ENCODE assay signal across 16 mouse cellular contexts in the genomic region with DNA sequence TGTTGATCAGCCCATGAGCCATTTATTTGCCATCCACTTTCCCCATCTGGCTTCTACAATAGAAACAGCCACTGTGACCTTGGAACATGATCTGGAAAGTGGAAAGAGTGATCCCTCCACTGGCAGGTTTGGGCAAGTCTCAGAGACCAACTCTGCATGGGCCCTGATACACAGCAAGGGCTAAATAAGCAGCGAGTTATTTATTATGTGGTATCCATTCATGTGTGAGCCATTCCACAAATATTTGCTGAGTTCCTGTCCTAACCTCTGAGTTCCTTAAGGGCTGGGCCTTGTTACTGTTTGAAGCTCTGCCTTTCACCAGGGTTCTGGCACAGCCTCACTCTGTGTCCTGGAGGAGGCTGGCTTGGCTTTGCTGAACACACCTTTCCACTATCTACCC. TPM values are rescaled to one million over a fixed set of nuclear protein-coding genes. Genes with fewer than 3 reads are reported as not detected.
DNase-seq lines count a peak whose midpoint lies in the region; ATAC-seq and TF ChIP-seq lines count a peak whose summit lies in the region.
"Had no signal": no experiment of that assay in that cellular context is flagged by ENCODE, and none has a peak within 500 bp of the region (broad histone marks: within the 10 kb centered on the region; RNA-seq: fewer than 3 reads in every experiment).

No protein-coding gene starts in this region.

- DNase-seq in liver, adult 2 months (ENCODE audit: extremely low read depth, low read depth, low spot score): peak; percentile 22
- DNase-seq in kidney, adult 8-10 months: peak; percentile 64 to 78
- DNase-seq in layer of hippocampus, adult 18-20 months (ENCODE audit: low spot score in 2 of 2): no peak
- DNase-seq: cerebellum, postnatal 14 days; gastrocnemius, postnatal 25 days; layer of hippocampus, postnatal 36 days; right cerebral cortex, adult 18-20 months had no signal

- no peak overlapping the region for H3K4me3 ChIP-seq in liver, adult 2 months (ENCODE audit: insufficient read depth, low read depth, low read length)
- H3K4me3 ChIP-seq in liver, embryonic 12.5 days: no peak overlapping the region
- H3K4me3 ChIP-seq in C2C12 (ENCODE audit: insufficient read depth, poor library complexity, severe bottlenecking): no peak overlapping the region
- no peak overlapping the region for H3K4me3 ChIP-seq in myocyte
- H3K4me3 ChIP-seq in forebrain, embryonic 12.5 days (replicated peaks): no peak overlapping the region
- H3K4me3 ChIP-seq: erythroblast, embryonic 14.5 days; heart, embryonic 10.5 days; hindbrain, embryonic 15.5 days; midbrain, embryonic 12.5 days had no signal

- TF ChIP-seq POLR2A in liver, adult 2 months (IDR thresholded peaks at IDR 0.05; ENCODE audit: extremely low read depth, insufficient read depth, low read length): no peak
- no peak for TF ChIP-seq POLR2A in myocyte (IDR thresholded peaks at IDR 0.05; ENCODE audit: insufficient read length, low read depth)

- TF ChIP-seq CTCF in liver, adult 2 months (IDR thresholded peaks at IDR 0.05; ENCODE audit: low read depth, low read length): no peak
- no peak for TF ChIP-seq CTCF in C2C12 (IDR thresholded peaks at IDR 0.05; ENCODE audit: control insufficient read depth, insufficient read depth, insufficient read length)

- H3K9ac ChIP-seq in liver, adult 2 months (ENCODE audit: low read depth, low read length): no peak overlapping the region
- no peak overlapping the region for H3K9ac ChIP-seq in liver, embryonic 12.5 days
- H3K9ac ChIP-seq in forebrain, embryonic 12.5 days: no peak overlapping the region
- H3K9ac ChIP-seq: hindbrain, embryonic 15.5 days; midbrain, embryonic 12.5 days had no signal

- H3K27me3 ChIP-seq in liver, adult 2 months (ENCODE audit: control insufficient read depth, insufficient read depth, low read length): no peaks in the 10 kb centered on the region
- peaks cover 26% of the 10 kb centered on the region for H3K27me3 ChIP-seq in liver, embryonic 12.5 days (replicated peaks)
- H3K27me3 ChIP-seq in C2C12 (ENCODE audit: control insufficient read depth, insufficient read depth, insufficient read length): no peaks in the 10 kb centered on the region
- no peaks in the 10 kb centered on the region for H3K27me3 ChIP-seq in myocyte (ENCODE audit: control insufficient read depth, insufficient read depth, insufficient read length)
- peaks cover 6% of the 10 kb centered on the region for H3K27me3 ChIP-seq in forebrain, embryonic 12.5 days
- H3K27me3 ChIP-seq: hindbrain, embryonic 15.5 days had no signal

- no peak overlapping the region for H3K4me2 ChIP-seq in liver, embryonic 12.5 days
- peak overlapping the region; percentile 27 for H3K4me2 ChIP-seq in myocyte (ENCODE audit: low read depth)
- H3K4me2 ChIP-seq in forebrain, embryonic 12.5 days: no peak overlapping the region
- H3K4me2 ChIP-seq: hindbrain, embryonic 15.5 days; midbrain, embryonic 12.5 days had no signal

- ATAC-seq in liver, embryonic 12.5 days: no peak
- ATAC-seq in forebrain, embryonic 12.5 days (ENCODE audit: low FRiP score): no peak
- ATAC-seq: activated CD4-positive, CD25-positive, alpha-beta regulatory T cell, adult 4 months had no signal

- H3K79me2 ChIP-seq in liver, adult 2 months (ENCODE audit: control insufficient read depth, insufficient read depth, low read length): peaks cover 8% of the 10 kb centered on the region; the same call in 1 of the 2 replicates
- H3K79me2 ChIP-seq in C2C12 (ENCODE audit: control insufficient read depth, insufficient read depth) (peaks cover 8% of the 10 kb centered on the region), myocyte (ENCODE audit: control insufficient read depth, insufficient read depth) (peaks cover 7% of the 10 kb centered on the region)

- H3K27ac ChIP-seq in liver, adult 2 months (replicated peaks; ENCODE audit: insufficient read depth, low read depth, low read length): no peak overlapping the region
- H3K27ac ChIP-seq in liver, embryonic 12.5 days: no peak overlapping the region
- no peak overlapping the region for H3K27ac ChIP-seq in forebrain, embryonic 12.5 days
- H3K27ac ChIP-seq: heart, embryonic 10.5 days; hindbrain, embryonic 15.5 days; midbrain, embryonic 12.5 days had no signal

- no peak overlapping the region for H3ac ChIP-seq in C2C12 (ENCODE audit: control insufficient read depth, insufficient read length, low read depth)
- no peak overlapping the region for H3ac ChIP-seq in myocyte (ENCODE audit: control insufficient read depth, insufficient read length)

- H3K9me3 ChIP-seq in liver, embryonic 12.5 days (replicated peaks): no peaks in the 10 kb centered on the region
- no peaks in the 10 kb centered on the region for H3K9me3 ChIP-seq in forebrain, embryonic 12.5 days
- H3K9me3 ChIP-seq: heart, embryonic 10.5 days; hindbrain, embryonic 15.5 days; midbrain, embryonic 12.5 days had no signal

- H3K36me3 ChIP-seq in liver, adult 2 months (ENCODE audit: control insufficient read depth, insufficient read depth, low read length): no peaks in the 10 kb centered on the region
- no peaks in the 10 kb centered on the region for H3K36me3 ChIP-seq in liver, embryonic 12.5 days
- no peaks in the 10 kb centered on the region for H3K36me3 ChIP-seq in C2C12 (ENCODE audit: control insufficient read depth, insufficient read depth)
- no peaks in the 10 kb centered on the region for H3K36me3 ChIP-seq in myocyte (ENCODE audit: control insufficient read depth, insufficient read depth)
- no peaks in the 10 kb centered on the region for H3K36me3 ChIP-seq in forebrain, embryonic 12.5 days (replicated peaks)
- H3K36me3 ChIP-seq: heart, embryonic 10.5 days; hindbrain, embryonic 15.5 days; midbrain, embryonic 12.5 days had no signal

- 18% methylated on average over 1 of the region's 1 CpGs for WGBS in liver, adult 2 months
- WGBS in liver, embryonic 12.5 days (ENCODE audit: insufficient replicate concordance): 35% methylated on average over 1 of the region's 1 CpGs
- WGBS in forebrain, embryonic 12.5 days: 77% methylated on average over 1 of the region's 1 CpGs

- peaks cover 5% of the 10 kb centered on the region for H3K79me3 ChIP-seq in C2C12 (ENCODE audit: low read depth)

- peaks cover 4% of the 10 kb centered on the region for H3K4me1 ChIP-seq in liver, adult 2 months (ENCODE audit: control insufficient read depth, insufficient read depth, low read length)
- peaks cover 10% of the 10 kb centered on the region for H3K4me1 ChIP-seq in liver, embryonic 12.5 days
- H3K4me1 ChIP-seq in forebrain, embryonic 12.5 days: peaks cover 10% of the 10 kb centered on the region

TF ChIP-seq in C2C12, 6 proteins besides CTCF, POLR2A, EP300 and RAD21:
- TF ChIP-seq USF1 (IDR thresholded peaks at IDR 0.05; ENCODE audit: low read depth): no peak
- peak; percentile 6 for TF ChIP-seq MYOD1 (IDR thresholded peaks at IDR 0.05; ENCODE audit: control insufficient read depth, insufficient read length, low read depth)
- TF ChIP-seq MAX (IDR thresholded peaks at IDR 0.05): peak; percentile 36
- TF ChIP-seq MYOG (IDR thresholded peaks at IDR 0.05; ENCODE audit: control insufficient read depth, extremely low read depth, insufficient read length): no peak
- no peak for TF ChIP-seq CEBPB (IDR thresholded peaks at IDR 0.05; ENCODE audit: low read depth)
- peak; percentile 39 for TF ChIP-seq FOSL1 (IDR thresholded peaks at IDR 0.05; ENCODE audit: insufficient read depth, low read length, poor library complexity, severe bottlenecking)

TF ChIP-seq in myocyte, 11 proteins besides CTCF, POLR2A, EP300 and RAD21:
- no peak for TF ChIP-seq POLR2AphosphoS2 (IDR thresholded peaks at IDR 0.05; ENCODE audit: insufficient read length, low read depth)
- no peak for TF ChIP-seq SRF (IDR thresholded peaks at IDR 0.05; ENCODE audit: control insufficient read depth, insufficient read length, low read depth)
- no peak for TF ChIP-seq USF1 (IDR thresholded peaks at IDR 0.05; ENCODE audit: low read depth)
- TF ChIP-seq REST (IDR thresholded peaks at IDR 0.05; ENCODE audit: insufficient read depth, insufficient read length): no peak
- TF ChIP-seq TCF12 (IDR thresholded peaks at IDR 0.05; ENCODE audit: insufficient read depth, poor library complexity, severe bottlenecking): no peak
- TF ChIP-seq E2F4 (IDR thresholded peaks at IDR 0.05; ENCODE audit: insufficient read depth): no peak
- no peak for TF ChIP-seq CEBPB (IDR thresholded peaks at IDR 0.05; ENCODE audit: insufficient read depth, poor library complexity, severe bottlenecking)
- no peak for TF ChIP-seq MYOD1 (IDR thresholded peaks at IDR 0.05; ENCODE audit: control insufficient read depth in 1 of 3, insufficient read length in 2 of 3, low read depth in 2 of 3)

RNA-seq across cellular contexts. Expression of gene Traf3ip1, which starts 4.1 kb away (rescaled TPM):
- total RNA-seq in liver, adult 2 months (2014; rRNA removed): 3.2 and 3.6 TPM in 2 replicates
- polyA plus RNA-seq in liver, adult 2 months (2012; rRNA removed): 3.4 and 3.8 TPM in 2 replicates
- 3.6 and 4.1 TPM in 2 replicates for polyA plus RNA-seq in liver, embryonic 12.5 days (2016; fragmentation: Nextera tagmentation; extraction: Ambion mirVana)
- polyA plus RNA-seq in C2C12 (2012; fragmentation: generic; extraction: Trizol) (6.0 TPM), myocyte (2012; fragmentation: generic; extraction: Trizol) (4.5 TPM)
- 12.1 and 13.9 TPM in 2 replicates for polyA plus RNA-seq in forebrain, embryonic 12.5 days (2016; fragmentation: Nextera tagmentation; extraction: Ambion mirVana)
- 10 to 100 TPM; 14.3 to 14.6 TPM for total RNA-seq in layer of hippocampus, adult 18-20 months (2021)

RNA-seq across cellular contexts. Expression of gene Per2, which starts 31.2 kb away (rescaled TPM):
- 5.7 and 7.7 TPM in 2 replicates for total RNA-seq in liver, adult 2 months (2014; rRNA removed)
- 3.9 and 4.9 TPM in 2 replicates for polyA plus RNA-seq in liver, adult 2 months (2012; rRNA removed)
- polyA plus RNA-seq in liver, embryonic 12.5 days (2016; fragmentation: Nextera tagmentation; extraction: Ambion mirVana): 2.9 and 3.1 TPM in 2 replicates
- polyA plus RNA-seq in C2C12 (2012; fragmentation: generic; extraction: Trizol) (0.96 TPM), myocyte (2012; fragmentation: generic; extraction: Trizol) (1.8 TPM)
- polyA plus RNA-seq in forebrain, embryonic 12.5 days (2016; fragmentation: Nextera tagmentation; extraction: Ambion mirVana): 3.7 and 3.9 TPM in 2 replicates
- 10 to 100 TPM; 32.2 to 35.2 TPM for total RNA-seq in layer of hippocampus, adult 18-20 months (2021)

RNA-seq across cellular contexts. Expression of gene Asb1, which starts 50.0 kb away (rescaled TPM):
- total RNA-seq in liver, adult 2 months (2014; rRNA removed): 3.5 and 4.4 TPM in 2 replicates
- 3.5 and 4.6 TPM in 2 replicates for polyA plus RNA-seq in liver, adult 2 months (2012; rRNA removed)
- polyA plus RNA-seq in liver, embryonic 12.5 days (2016; fragmentation: Nextera tagmentation; extraction: Ambion mirVana): 20.2 and 20.9 TPM in 2 replicates
- polyA plus RNA-seq in C2C12 (2012; fragmentation: generic; extraction: Trizol) (12.2 TPM), myocyte (2012; fragmentation: generic; extraction: Trizol) (14.9 TPM)
- polyA plus RNA-seq in forebrain, embryonic 12.5 days (2016; fragmentation: Nextera tagmentation; extraction: Ambion mirVana): 17.0 and 17.1 TPM in 2 replicates
- total RNA-seq in layer of hippocampus, adult 18-20 months (2021): 10 to 100 TPM; 39.9 to 43.5 TPM

Comparison
In these comparisons a context has a peak if more than half of its experiments do, and no peak if none do; other contexts are left out.
1. DNase-seq: peak in liver, adult 2 months (single experiment) and kidney, adult 8-10 months (2 of 2); none in layer of hippocampus, adult 18-20 months (0 of 2).